Mouse (Mus musculus) embryonic facial prominence, embryonic 13.5 days (tissue): ENCODE results near the gene 2900011O08Rik. TPM values are rescaled to one million over a fixed set of nuclear protein-coding genes. Genes with fewer than 3 reads are reported as not detected.

Source experiments
- ATAC-seq: fragments of 200-750 bp; cut with Nextera tagmentation; 2 replicates; pipeline ENCODE4 v1.8.0; 2017; ENCODE audit warnings: low read depth; ENCODE audit not compliant: insufficient number of reproducible peaks, insufficient read depth, low FRiP score, low TSS enrichment
- H3K27ac ChIP-seq: fragments of 300-500 bp; sonication (generic); 2 replicates; pipeline ENCODE4 v1.5.1; 2015; ENCODE audit warnings: moderate library complexity, mild to moderate bottlenecking, inconsistent platforms
- H3K27me3 ChIP-seq: fragments of 300-500 bp; sonication (generic); 2 replicates; pipeline ENCODE4 v1.6.1; 2015; ENCODE audit warnings: mild to moderate bottlenecking, inconsistent platforms
- H3K36me3 ChIP-seq: fragments of 300-500 bp; sonication (generic); 2 replicates; pipeline ENCODE4 v1.6.1; 2015; ENCODE audit warnings: mild to moderate bottlenecking, inconsistent platforms
- H3K4me1 ChIP-seq: fragments of 300-500 bp; sonication (generic); 2 replicates; pipeline ENCODE4 v1.6.1; 2015; ENCODE audit warnings: inconsistent platforms
- H3K4me2 ChIP-seq: fragments of 300-500 bp; sonication (generic); 2 replicates; pipeline ENCODE4 v1.6.1; 2015; ENCODE audit warnings: moderate library complexity, mild to moderate bottlenecking, inconsistent platforms
- H3K4me3 ChIP-seq: fragments of 300-500 bp; sonication (generic); 2 replicates; pipeline ENCODE4 v1.5.1; 2015; ENCODE audit warnings: mild to moderate bottlenecking, inconsistent platforms
- H3K9ac ChIP-seq: fragments of 300-500 bp; sonication (generic); 2 replicates; pipeline ENCODE4 v1.6.1; 2015; ENCODE audit warnings: mild to moderate bottlenecking, inconsistent platforms
- H3K9me3 ChIP-seq: fragments of 300-500 bp; sonication (generic); 2 replicates; pipeline ENCODE4 v1.6.1; 2016; ENCODE audit warnings: inconsistent platforms
- WGBS: fragments of 180-500 bp; shearing (Covaris S2); methylation state at CpG from one replicate; pipeline ENCODE4 v1.1.7; 2015; ENCODE audit warnings: mixed read lengths; 5-methylcytosine and 5-hydroxymethylcytosine counted together
- polyA plus RNA-seq: library from polyadenylated mRNA; unstranded; fragments of >200 nt; fragmentation: Nextera tagmentation; extraction: Ambion mirVana; gene quantifications from 2 replicates; pipeline ENCODE4 v1.2.1, GENCODE M21; 2015

Gene 2900011O08Rik
- polyA plus RNA-seq, 1 experiment from 2014 or later: 8.0 TPM

DNA sequence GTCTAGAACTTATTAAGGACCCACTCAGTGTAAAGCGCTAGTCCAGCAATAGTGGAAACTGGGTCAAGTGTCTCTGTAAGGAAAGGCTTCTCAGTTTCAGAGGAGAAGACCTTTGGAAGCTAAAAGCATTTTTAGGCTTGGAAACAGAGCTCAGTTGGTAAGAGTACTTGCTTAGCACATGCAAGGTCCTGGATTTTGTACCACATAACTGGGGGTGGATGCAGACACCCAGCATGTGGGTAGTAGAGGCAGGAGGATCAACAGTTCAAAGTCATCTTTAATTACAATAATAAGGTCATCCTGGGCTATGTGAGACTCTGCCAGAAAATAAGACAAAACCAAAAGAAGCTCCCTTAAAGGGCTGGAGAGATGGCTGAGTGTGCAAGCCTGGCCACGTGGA, 21.7 kb downstream of the 2900011O08Rik start:
- Histone ChIP-seq H3K4me3 (no peak overlapping the region), H3K27me3 (no peaks in the 10 kb centered on the region), H3K36me3 (no peaks in the 10 kb centered on the region), H3K27ac (no peak overlapping the region), H3K9ac (no peak overlapping the region), H3K9me3 (no peaks in the 10 kb centered on the region), H3K4me2 (no peak overlapping the region), H3K4me1 (no peaks in the 10 kb centered on the region)
- no peak for ATAC-seq
- 61% methylated on average over 2 of the region's 2 CpGs for WGBS

DNA sequence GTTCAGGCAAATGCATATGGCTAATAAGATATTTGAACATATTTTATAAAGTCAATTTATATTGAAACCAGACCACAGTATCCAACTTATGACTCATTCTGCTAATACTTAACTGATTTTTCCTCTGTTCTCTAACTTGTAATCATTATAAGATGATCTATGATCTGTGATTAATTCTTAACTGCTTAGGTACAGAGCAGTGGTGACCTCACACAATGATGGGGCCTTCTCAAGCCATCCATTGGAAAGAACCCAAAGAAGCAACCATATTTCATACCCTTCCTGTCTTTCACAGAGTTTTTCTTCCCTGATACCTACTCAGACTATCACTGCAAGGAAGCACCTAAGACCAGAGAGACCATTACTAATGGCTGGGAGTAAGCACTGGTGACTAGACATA, 22.3 kb downstream of the 2900011O08Rik start:
- Histone ChIP-seq H3K27ac (no peak overlapping the region), H3K4me2 (no peak overlapping the region), H3K9ac (no peak overlapping the region), H3K27me3 (no peaks in the 10 kb centered on the region), H3K36me3 (no peaks in the 10 kb centered on the region), H3K4me1 (no peaks in the 10 kb centered on the region), H3K4me3 (no peak overlapping the region), H3K9me3 (no peaks in the 10 kb centered on the region)
- no peak for ATAC-seq

- Histone ChIP-seq H3K4me2 (no peak overlapping the region), H3K36me3 (no peaks in the 10 kb centered on the region), H3K4me3 (no peak overlapping the region), H3K4me1 (no peaks in the 10 kb centered on the region), H3K9me3 (no peaks in the 10 kb centered on the region), H3K27ac (no peak overlapping the region), H3K27me3 (no peaks in the 10 kb centered on the region), H3K9ac (no peak overlapping the region)
- ATAC-seq: no peak
- 85% methylated on average over 4 of the region's 4 CpGs for WGBS
Measured at GRCm38 (mm10) chr16:14009966-14010365, 23.6 kb downstream of the 2900011O08Rik start.

GRCm38 (mm10) chr16:14017306-14017705, 30.9 kb downstream of the 2900011O08Rik start:
- Histone ChIP-seq H3K9me3 (no peaks in the 10 kb centered on the region), H3K27me3 (no peaks in the 10 kb centered on the region), H3K27ac (no peak overlapping the region), H3K4me3 (no peak overlapping the region), H3K4me1 (no peaks in the 10 kb centered on the region), H3K36me3 (no peaks in the 10 kb centered on the region), H3K4me2 (no peak overlapping the region), H3K9ac (no peak overlapping the region)
- 89% methylated on average over 8 of the region's 8 CpGs for WGBS
- ATAC-seq: no peak

DNA sequence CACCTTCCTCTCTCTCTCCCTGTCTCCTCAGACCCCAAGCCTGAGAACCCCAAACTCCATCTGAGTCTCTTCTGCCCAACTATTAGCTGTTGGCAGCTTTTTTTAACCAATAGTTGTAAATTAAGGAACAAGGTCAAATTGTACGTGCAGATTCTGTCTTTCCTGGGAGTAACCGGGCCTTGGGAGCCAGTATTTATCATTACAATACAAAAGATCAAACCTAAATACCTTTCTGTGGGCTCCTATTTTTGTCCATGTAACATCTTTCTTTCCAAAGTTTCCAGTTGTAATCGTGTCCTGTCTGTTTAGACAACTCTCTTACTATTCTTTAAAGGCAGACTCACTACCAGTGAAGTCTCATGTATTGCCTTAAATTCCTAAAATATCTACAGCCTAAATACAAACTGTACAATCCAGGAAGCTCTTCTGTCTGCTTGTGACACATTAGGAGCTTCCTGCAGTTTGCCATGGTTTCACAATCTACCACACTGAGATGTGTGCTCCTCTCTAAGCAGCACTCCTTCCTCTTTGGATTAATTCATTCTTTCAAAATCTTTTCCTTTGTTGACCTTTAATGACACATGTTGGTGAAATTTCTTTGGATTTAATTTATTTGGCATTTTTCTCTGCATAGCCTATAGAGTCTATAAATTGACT, 34.9 kb downstream of the 2900011O08Rik start:
- no peak overlapping the region for H3K27ac ChIP-seq
- H3K4me1 ChIP-seq: no peaks in the 10 kb centered on the region
- H3K9ac ChIP-seq: no peak overlapping the region
- WGBS: 82% methylated on average over 3 of the region's 3 CpGs
- ATAC-seq: no peak
- no peaks in the 10 kb centered on the region for H3K27me3 ChIP-seq
- no peaks in the 10 kb centered on the region for H3K36me3 ChIP-seq
- no peak overlapping the region for H3K4me3 ChIP-seq
- no peak overlapping the region for H3K4me2 ChIP-seq
- no peaks in the 10 kb centered on the region for H3K9me3 ChIP-seq

GRCm38 (mm10) chr16:14025091-14025990, 38.9 kb downstream of the 2900011O08Rik start:
- 57% methylated on average over 2 of the region's 2 CpGs for WGBS
- H3K9me3 ChIP-seq: no peaks in the 10 kb centered on the region
- H3K4me3 ChIP-seq: no peak overlapping the region

DNA sequence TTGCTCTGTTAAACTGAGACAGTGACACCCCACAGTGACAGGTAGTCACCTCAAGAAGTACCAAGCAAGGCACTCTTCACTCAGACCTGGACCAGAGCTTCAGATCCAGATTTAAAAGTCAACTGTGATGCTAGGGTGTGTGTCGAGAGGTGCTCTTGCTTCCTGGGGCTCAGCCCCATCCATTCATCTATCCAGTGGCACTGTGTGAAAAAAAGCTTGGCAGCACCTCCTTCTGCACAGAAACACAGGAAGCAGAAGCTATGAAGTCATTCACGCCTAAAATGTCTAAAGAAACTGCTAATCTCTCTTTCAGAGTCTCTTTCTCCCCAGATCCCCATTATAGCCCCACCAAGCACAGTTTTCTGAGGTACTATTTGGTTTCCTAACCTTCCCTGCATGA, 42.7 kb downstream of the 2900011O08Rik start:
- Histone ChIP-seq H3K27ac (no peak overlapping the region), H3K36me3 (no peaks in the 10 kb centered on the region), H3K27me3 (no peaks in the 10 kb centered on the region), H3K4me1 (no peaks in the 10 kb centered on the region), H3K9ac (no peak overlapping the region), H3K9me3 (no peaks in the 10 kb centered on the region), H3K4me3 (no peak overlapping the region), H3K4me2 (no peak overlapping the region)
- 61% methylated on average over 2 of the region's 2 CpGs for WGBS
- ATAC-seq: no peak

More at GRCm38 (mm10) chr16:14025091-14025990, 38.9 kb downstream of the 2900011O08Rik start:
- no peaks in the 10 kb centered on the region for H3K4me1 ChIP-seq
- ATAC-seq: no peak
- no peak overlapping the region for H3K9ac ChIP-seq
- H3K27me3 ChIP-seq: no peaks in the 10 kb centered on the region
- H3K27ac ChIP-seq: no peak overlapping the region
- H3K36me3 ChIP-seq: no peaks in the 10 kb centered on the region
- H3K4me2 ChIP-seq: no peak overlapping the region

DNA sequence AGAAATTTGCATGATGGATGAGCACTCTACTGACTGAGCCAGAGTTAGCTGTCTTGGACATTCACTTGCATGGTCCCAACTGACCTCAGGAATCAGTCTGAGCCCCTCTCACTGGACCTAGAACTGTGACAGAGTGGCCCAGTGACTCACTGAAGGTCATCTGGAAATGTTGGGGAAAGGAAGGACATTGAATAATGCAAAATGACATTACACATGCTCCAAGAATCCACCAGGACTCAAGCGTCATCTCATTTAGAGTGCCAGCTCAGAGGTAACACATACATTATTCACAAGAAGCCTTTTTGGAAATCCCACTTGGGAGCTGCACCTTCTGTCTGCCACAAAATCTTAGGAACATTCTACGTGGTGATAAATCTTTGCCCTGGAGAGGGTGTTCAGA, 43.4 kb downstream of the 2900011O08Rik start:
- ATAC-seq: no peak
- H3K4me2 ChIP-seq: no peak overlapping the region
- H3K27ac ChIP-seq: no peak overlapping the region
- 81% methylated on average over 2 of the region's 2 CpGs for WGBS
- no peaks in the 10 kb centered on the region for H3K9me3 ChIP-seq
- H3K4me1 ChIP-seq: no peaks in the 10 kb centered on the region
- H3K4me3 ChIP-seq: no peak overlapping the region
- no peaks in the 10 kb centered on the region for H3K27me3 ChIP-seq
- no peak overlapping the region for H3K9ac ChIP-seq
- no peaks in the 10 kb centered on the region for H3K36me3 ChIP-seq

DNA sequence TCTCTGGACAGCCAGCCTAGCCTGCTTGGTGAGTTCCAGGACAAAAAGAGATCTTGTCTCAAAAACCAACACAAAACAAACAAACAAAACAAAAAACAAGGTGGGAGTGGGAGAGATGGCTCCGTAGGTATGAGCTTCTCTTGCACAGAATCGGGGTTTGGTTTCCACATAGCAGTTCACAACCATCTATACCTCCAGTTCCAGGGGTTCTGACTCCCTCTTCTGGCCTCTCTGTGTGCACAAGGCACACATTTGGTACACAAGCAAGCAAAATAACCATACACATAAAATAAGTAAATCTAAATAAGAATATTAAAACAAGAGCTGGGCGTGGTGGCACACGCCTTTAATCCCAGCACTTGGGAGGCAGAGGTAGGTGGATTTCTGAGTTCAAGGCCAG, 44.2 kb downstream of the 2900011O08Rik start:
- Histone ChIP-seq H3K9me3 (no peaks in the 10 kb centered on the region), H3K27ac (no peak overlapping the region), H3K4me1 (no peaks in the 10 kb centered on the region), H3K27me3 (no peaks in the 10 kb centered on the region), H3K9ac (no peak overlapping the region), H3K4me3 (no peak overlapping the region), H3K4me2 (no peak overlapping the region), H3K36me3 (no peaks in the 10 kb centered on the region)
- WGBS: 86% methylated on average over 4 of the region's 4 CpGs
- ATAC-seq: no peak

DNA sequence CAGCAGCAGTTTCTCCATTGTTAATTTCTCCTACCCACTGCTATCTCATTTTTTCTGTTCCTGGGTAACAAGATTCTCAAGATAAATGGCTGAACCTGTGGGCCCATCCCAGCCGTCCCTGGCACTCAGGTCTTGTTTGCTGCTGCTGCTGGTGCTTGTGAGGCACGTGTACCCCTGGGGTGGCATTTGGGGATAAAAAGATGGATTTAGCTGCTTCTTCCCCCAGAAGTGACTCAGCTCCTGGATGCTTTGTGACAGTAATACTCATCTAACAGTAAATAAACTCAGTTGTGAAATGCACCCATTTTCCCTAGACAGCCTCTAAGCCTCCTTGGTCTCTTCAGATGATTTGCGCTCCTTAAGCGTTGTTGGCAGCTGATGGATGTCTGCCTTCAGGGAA, 46.7 kb downstream of the 2900011O08Rik start:
- Histone ChIP-seq H3K36me3 (no peaks in the 10 kb centered on the region), H3K27ac (no peak overlapping the region), H3K4me1 (no peaks in the 10 kb centered on the region), H3K9me3 (no peaks in the 10 kb centered on the region), H3K27me3 (no peaks in the 10 kb centered on the region), H3K9ac (no peak overlapping the region), H3K4me3 (no peak overlapping the region), H3K4me2 (no peak overlapping the region)
- ATAC-seq: no peak
- 69% methylated on average over 4 of the region's 4 CpGs for WGBS

GRCm38 (mm10) chr16:14042421-14042820, 56.0 kb downstream of the 2900011O08Rik start:
- Histone ChIP-seq H3K27me3 (no peaks in the 10 kb centered on the region), H3K4me1 (no peaks in the 10 kb centered on the region), H3K4me3 (no peak overlapping the region), H3K4me2 (no peak overlapping the region), H3K27ac (no peak overlapping the region), H3K9ac (no peak overlapping the region), H3K9me3 (no peaks in the 10 kb centered on the region), H3K36me3 (no peaks in the 10 kb centered on the region)
- WGBS: 86% methylated on average over 2 of the region's 2 CpGs
- ATAC-seq: no peak

GRCm38 (mm10) chr16:14044695-14045094, 58.3 kb downstream of the 2900011O08Rik start:
- Histone ChIP-seq H3K9ac (no peak overlapping the region), H3K27ac (no peak overlapping the region), H3K4me2 (no peak overlapping the region), H3K4me3 (no peak overlapping the region), H3K4me1 (no peaks in the 10 kb centered on the region), H3K9me3 (no peaks in the 10 kb centered on the region), H3K27me3 (no peaks in the 10 kb centered on the region), H3K36me3 (no peaks in the 10 kb centered on the region)
- WGBS: 81% methylated on average over 8 of the region's 8 CpGs
- no peak for ATAC-seq
